Mouse (Mus musculus) forebrain, embryonic 15.5 days (tissue): ENCODE measurements around the gene Frmpd4. TPM values are rescaled to one million over a fixed set of nuclear protein-coding genes. Genes with fewer than 3 reads are reported as not detected.

Experiments used
- ATAC-seq: fragments of 200-750 bp; cut with Nextera tagmentation; replicated peaks from 2 replicates; pipeline ENCODE4 v1.8.0; 2017; ENCODE audit warnings: mild to moderate bottlenecking, moderate TSS enrichment, moderate library complexity
- H3K27ac ChIP-seq: fragments of 300-500 bp; sonication (generic); replicated peaks from 2 replicates; pipeline ENCODE4 v1.5.1; 2015; ENCODE audit warnings: mild to moderate bottlenecking, inconsistent platforms
- H3K27me3 ChIP-seq: fragments of 300-500 bp; sonication (generic); 2 replicates; pipeline ENCODE4 v1.6.1; 2015; ENCODE audit warnings: inconsistent platforms
- H3K36me3 ChIP-seq: fragments of 300-500 bp; sonication (generic); 2 replicates; pipeline ENCODE4 v1.6.1; 2015; ENCODE audit warnings: mild to moderate bottlenecking, inconsistent platforms
- H3K4me1 ChIP-seq: fragments of 300-500 bp; sonication (generic); 2 replicates; pipeline ENCODE4 v1.6.1; 2015; ENCODE audit warnings: inconsistent platforms
- H3K4me2 ChIP-seq: fragments of 300-500 bp; sonication (generic); replicated peaks from 2 replicates; pipeline ENCODE4 v1.6.1; 2015; ENCODE audit warnings: mild to moderate bottlenecking, inconsistent platforms
- H3K4me3 ChIP-seq: fragments of 300-500 bp; sonication (generic); 2 replicates; pipeline ENCODE4 v1.5.1; 2015; ENCODE audit warnings: mild to moderate bottlenecking, inconsistent platforms
- H3K9ac ChIP-seq: fragments of 300-500 bp; sonication (generic); replicated peaks from 2 replicates; pipeline ENCODE4 v1.6.1; 2015; ENCODE audit warnings: mild to moderate bottlenecking, inconsistent platforms
- H3K9me3 ChIP-seq: fragments of 300-500 bp; sonication (generic); 2 replicates; pipeline ENCODE4 v1.6.1; 2016; ENCODE audit warnings: inconsistent platforms
- WGBS: fragments of 180-500 bp; shearing (Covaris S2); methylation state at CpG from one replicate; pipeline ENCODE4 v1.1.7; 2015; ENCODE audit warnings: mixed read lengths; 5-methylcytosine and 5-hydroxymethylcytosine counted together
- polyA plus RNA-seq: library from polyadenylated mRNA; unstranded; fragments of >200 nt; fragmentation: Nextera tagmentation; extraction: Ambion mirVana; gene quantifications from 2 replicates; pipeline ENCODE4 v1.2.1, GENCODE M21; 2015

The Frmpd4 gene
- polyA plus RNA-seq, 1 experiment from 2014 or later: 0.84 TPM

DNA sequence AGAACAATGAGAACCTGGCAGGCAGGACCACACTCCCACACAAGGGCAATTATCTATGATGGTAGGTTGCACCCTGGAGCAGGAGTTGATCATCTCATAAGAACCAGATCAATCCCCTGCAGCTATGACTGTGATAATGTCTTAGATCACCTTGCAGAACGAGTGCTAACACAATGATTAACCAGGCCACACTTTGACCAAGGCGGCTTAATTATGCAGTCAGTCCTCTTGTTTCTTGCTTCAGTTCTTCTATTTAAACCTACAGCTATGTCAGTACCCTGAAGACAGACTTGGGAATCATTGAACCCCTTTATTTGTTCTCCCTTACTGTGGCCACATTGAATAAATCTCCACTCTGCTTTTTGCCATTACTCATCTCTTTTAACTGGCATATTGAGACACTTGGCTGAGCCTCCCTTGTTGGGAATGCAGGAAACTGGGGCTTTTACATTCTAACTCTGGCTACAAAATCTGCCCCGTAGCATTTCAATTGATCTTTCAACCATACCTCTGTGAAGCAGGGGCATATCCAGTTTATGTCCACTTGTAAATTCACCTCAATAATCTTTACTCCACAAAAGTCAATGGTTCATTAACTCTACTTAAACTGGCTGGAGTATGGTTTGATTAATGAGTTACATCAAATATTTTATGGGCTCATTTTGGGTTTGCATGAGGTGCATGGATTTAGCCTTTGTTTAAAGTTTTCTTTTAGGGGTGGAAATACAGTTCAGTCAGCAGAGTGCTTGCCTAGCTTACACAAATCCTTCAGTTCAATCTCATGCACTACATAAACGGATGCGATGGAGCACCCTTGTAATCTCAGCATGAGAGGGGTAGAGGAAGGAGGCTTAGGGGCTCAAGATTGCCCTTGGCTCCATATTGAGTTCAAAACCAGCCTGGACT lies 227.5 kb downstream of the Frmpd4 start:
- H3K36me3 ChIP-seq: no peaks in the 10 kb centered on the region

GRCm38 (mm10) chrX:168338212-168338611 lies 238.8 kb downstream of the Frmpd4 start:
- H3K4me1 ChIP-seq: no peaks in the 10 kb centered on the region
- no peak overlapping the region for H3K4me3 ChIP-seq
- no peak overlapping the region for H3K27ac ChIP-seq
- no peak overlapping the region for H3K9ac ChIP-seq
- no peaks in the 10 kb centered on the region for H3K36me3 ChIP-seq
- no peaks in the 10 kb centered on the region for H3K9me3 ChIP-seq
- H3K27me3 ChIP-seq: no peaks in the 10 kb centered on the region
- ATAC-seq: no peak
- no peak overlapping the region for H3K4me2 ChIP-seq

More for the DNA sequence above, 227.5 kb downstream of the Frmpd4 start:
- no peak overlapping the region for H3K9ac ChIP-seq
- H3K4me3 ChIP-seq: no peak overlapping the region
- WGBS: 80% methylated on average over 5 of the region's 5 CpGs
- no peaks in the 10 kb centered on the region for H3K9me3 ChIP-seq
- H3K4me1 ChIP-seq: no peaks in the 10 kb centered on the region
- H3K4me2 ChIP-seq: no peak overlapping the region
- H3K27me3 ChIP-seq: no peaks in the 10 kb centered on the region
- ATAC-seq: no peak
- no peak overlapping the region for H3K27ac ChIP-seq

DNA sequence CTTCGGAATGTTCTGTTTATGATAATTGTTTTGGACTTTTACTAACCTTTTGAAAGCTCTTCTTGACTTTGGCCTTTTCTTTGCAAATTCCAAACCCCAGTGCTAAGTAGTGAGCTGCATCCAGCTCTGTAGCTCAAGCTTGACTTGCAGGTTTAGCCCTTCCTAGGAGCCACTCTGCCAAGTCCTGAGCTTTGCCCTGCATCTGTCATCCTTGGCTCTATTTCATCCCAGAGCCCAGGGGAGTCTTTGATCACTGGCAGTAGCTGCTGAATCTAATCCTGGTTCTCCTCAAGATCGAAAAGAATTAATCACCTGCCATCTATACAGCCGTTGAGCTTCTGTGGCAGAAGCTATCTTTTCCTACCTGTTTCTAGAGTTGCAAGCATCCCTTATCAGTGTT lies 251.9 kb downstream of the Frmpd4 start:
- ATAC-seq: no peak
- 89% methylated on average over 3 of the region's 3 CpGs for WGBS
- Histone ChIP-seq H3K9me3 (no peaks in the 10 kb centered on the region), H3K4me2 (no peak overlapping the region), H3K36me3 (no peaks in the 10 kb centered on the region), H3K27me3 (no peaks in the 10 kb centered on the region; the same call in 1 of the 2 replicates), H3K4me3 (no peak overlapping the region), H3K9ac (no peak overlapping the region), H3K4me1 (no peaks in the 10 kb centered on the region), H3K27ac (no peak overlapping the region)

- no peaks in the 10 kb centered on the region for H3K36me3 ChIP-seq
- no peak for ATAC-seq
These were observed 264.9 kb downstream of the Frmpd4 start for GRCm38 (mm10) chrX:168312158-168312557.

GRCm38 (mm10) chrX:168310143-168310542 lies 266.9 kb downstream of the Frmpd4 start:
- no peak overlapping the region for H3K4me3 ChIP-seq
- no peak overlapping the region for H3K27ac ChIP-seq
- H3K27me3 ChIP-seq: no peaks in the 10 kb centered on the region
- H3K36me3 ChIP-seq: no peaks in the 10 kb centered on the region
- WGBS: 11% methylated on average over 1 of the region's 1 CpGs
- H3K9me3 ChIP-seq: no peaks in the 10 kb centered on the region
- H3K9ac ChIP-seq: no peak overlapping the region
- no peak overlapping the region for H3K4me2 ChIP-seq
- no peak for ATAC-seq
- no peaks in the 10 kb centered on the region for H3K4me1 ChIP-seq

More at GRCm38 (mm10) chrX:168312158-168312557, 264.9 kb downstream of the Frmpd4 start:
- H3K9ac ChIP-seq: no peak overlapping the region
- H3K27ac ChIP-seq: no peak overlapping the region
- 79% methylated on average over 1 of the region's 1 CpGs for WGBS
- H3K4me1 ChIP-seq: no peaks in the 10 kb centered on the region
- no peaks in the 10 kb centered on the region for H3K9me3 ChIP-seq
- no peaks in the 10 kb centered on the region for H3K27me3 ChIP-seq
- H3K4me3 ChIP-seq: no peak overlapping the region
- H3K4me2 ChIP-seq: no peak overlapping the region

GRCm38 (mm10) chrX:168292506-168292905 lies 284.5 kb downstream of the Frmpd4 start:
- Histone ChIP-seq H3K9ac (no peak overlapping the region), H3K27ac (no peak overlapping the region), H3K4me1 (no peaks in the 10 kb centered on the region), H3K9me3 (no peaks in the 10 kb centered on the region), H3K4me2 (no peak overlapping the region), H3K27me3 (no peaks in the 10 kb centered on the region), H3K4me3 (no peak overlapping the region), H3K36me3 (no peaks in the 10 kb centered on the region)
- no peak for ATAC-seq
- WGBS: 82% methylated on average over 3 of the region's 3 CpGs

DNA sequence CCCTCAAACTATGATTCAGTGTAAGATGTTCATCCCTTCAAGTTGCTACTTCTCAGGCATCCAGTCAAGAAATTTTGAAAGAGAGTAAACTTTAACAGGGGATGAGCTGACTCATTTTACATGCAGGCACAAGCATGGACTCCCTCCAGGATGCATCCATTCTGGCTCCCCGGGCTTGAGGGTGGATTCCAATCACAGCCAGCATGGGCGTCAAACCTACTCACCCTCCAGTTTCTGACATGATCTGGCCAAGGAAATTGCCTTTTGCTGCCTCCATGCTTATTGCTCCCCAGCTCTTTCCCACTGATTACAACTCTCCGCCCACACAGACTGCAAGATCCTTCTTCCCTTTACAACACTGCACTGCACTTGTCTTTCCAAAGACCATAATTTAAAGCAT lies 370.0 kb downstream of the Frmpd4 start:
- Histone ChIP-seq H3K27me3 (no peaks in the 10 kb centered on the region), H3K36me3 (no peaks in the 10 kb centered on the region), H3K9me3 (no peaks in the 10 kb centered on the region), H3K27ac (no peak overlapping the region), H3K4me2 (no peak overlapping the region), H3K4me3 (no peak overlapping the region), H3K9ac (no peak overlapping the region), H3K4me1 (no peaks in the 10 kb centered on the region)
- ATAC-seq: no peak
- 88% methylated on average over 3 of the region's 3 CpGs for WGBS

GRCm38 (mm10) chrX:168191944-168192343 lies 385.1 kb downstream of the Frmpd4 start:
- no peaks in the 10 kb centered on the region for H3K27me3 ChIP-seq
- no peak overlapping the region for H3K4me2 ChIP-seq
- ATAC-seq: peak; percentile 81; the same call in 1 of the 2 replicates
- WGBS: 50% methylated on average over 1 of the region's 1 CpGs
- H3K4me3 ChIP-seq: no peak overlapping the region
- H3K4me1 ChIP-seq: no peaks in the 10 kb centered on the region
- H3K9ac ChIP-seq: no peak overlapping the region
- H3K36me3 ChIP-seq: no peaks in the 10 kb centered on the region
- H3K27ac ChIP-seq: no peak overlapping the region
- H3K9me3 ChIP-seq: no peaks in the 10 kb centered on the region

GRCm38 (mm10) chrX:168189563-168189962 lies 387.5 kb downstream of the Frmpd4 start:
- ATAC-seq: no peak
- no peak overlapping the region for H3K4me3 ChIP-seq
- H3K27ac ChIP-seq: no peak overlapping the region
- H3K4me1 ChIP-seq: no peaks in the 10 kb centered on the region
- no peak overlapping the region for H3K9ac ChIP-seq
- H3K4me2 ChIP-seq: no peak overlapping the region
- no peaks in the 10 kb centered on the region for H3K9me3 ChIP-seq
- WGBS: 87% methylated on average over 8 of the region's 8 CpGs
- H3K36me3 ChIP-seq: no peaks in the 10 kb centered on the region
- no peaks in the 10 kb centered on the region for H3K27me3 ChIP-seq

DNA sequence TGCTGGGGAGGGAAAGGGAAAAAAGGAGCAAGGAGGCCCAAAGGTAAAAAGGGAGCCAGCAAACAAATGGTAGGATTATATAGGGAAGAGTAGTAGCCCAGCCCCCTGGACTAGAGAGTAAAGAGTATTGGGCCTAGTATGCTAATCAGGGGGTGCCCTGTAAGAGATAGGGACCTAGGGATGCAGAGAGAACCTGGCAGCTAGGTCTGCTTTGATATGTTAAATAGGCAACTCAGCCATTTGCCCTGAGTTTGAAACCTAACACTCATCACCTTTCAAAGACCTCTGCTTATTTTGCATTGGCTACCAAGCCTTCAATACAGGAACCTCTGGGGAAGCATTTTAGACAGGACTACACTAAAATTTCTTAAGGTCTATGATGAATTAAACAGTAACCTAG lies 414.0 kb downstream of the Frmpd4 start:
- H3K27ac ChIP-seq: no peak overlapping the region
- no peaks in the 10 kb centered on the region for H3K9me3 ChIP-seq
- no peaks in the 10 kb centered on the region for H3K27me3 ChIP-seq
- no peaks in the 10 kb centered on the region for H3K36me3 ChIP-seq
- no peaks in the 10 kb centered on the region for H3K4me1 ChIP-seq
- no peak overlapping the region for H3K4me3 ChIP-seq
- ATAC-seq: no peak
- no peak overlapping the region for H3K4me2 ChIP-seq
- H3K9ac ChIP-seq: no peak overlapping the region

- no peak overlapping the region for H3K4me2 ChIP-seq
- no peaks in the 10 kb centered on the region for H3K36me3 ChIP-seq
- no peaks in the 10 kb centered on the region for H3K4me1 ChIP-seq
- no peaks in the 10 kb centered on the region for H3K27me3 ChIP-seq
- H3K9ac ChIP-seq: no peak overlapping the region
- H3K27ac ChIP-seq: no peak overlapping the region
- 67% methylated on average over 3 of the region's 3 CpGs for WGBS
- ATAC-seq: no peak
- H3K4me3 ChIP-seq: no peak overlapping the region
- no peaks in the 10 kb centered on the region for H3K9me3 ChIP-seq
These were observed 418.2 kb downstream of the Frmpd4 start for GRCm38 (mm10) chrX:168158866-168159265.

- Histone ChIP-seq H3K4me1 (no peaks in the 10 kb centered on the region), H3K4me3 (no peak overlapping the region), H3K9ac (no peak overlapping the region), H3K36me3 (no peaks in the 10 kb centered on the region), H3K27me3 (no peaks in the 10 kb centered on the region), H3K27ac (no peak overlapping the region), H3K4me2 (no peak overlapping the region), H3K9me3 (no peaks in the 10 kb centered on the region)
- no peak for ATAC-seq
These were observed 436.0 kb downstream of the Frmpd4 start for GRCm38 (mm10) chrX:168141051-168141450.

GRCm38 (mm10) chrX:168124043-168124442 lies 453.0 kb downstream of the Frmpd4 start:
- peak overlapping the region; percentile 58; the same call in 1 of the 2 replicates for H3K9ac ChIP-seq

More at GRCm38 (mm10) chrX:168124043-168124442, 453.0 kb downstream of the Frmpd4 start:
- no peak overlapping the region for H3K27ac ChIP-seq
- peaks cover 7% of the 10 kb centered on the region; the same call in 1 of the 2 replicates for H3K27me3 ChIP-seq
- H3K4me2 ChIP-seq: peak overlapping the region; percentile 78
- H3K36me3 ChIP-seq: no peaks in the 10 kb centered on the region
- no peaks in the 10 kb centered on the region for H3K4me1 ChIP-seq
- WGBS: 12% methylated on average over 8 of the region's 8 CpGs
- H3K4me3 ChIP-seq: peak overlapping the region; percentile 50
- ATAC-seq: no peak
- H3K9me3 ChIP-seq: no peaks in the 10 kb centered on the region
